Mouse (Mus musculus) liver, embryonic 15.5 days (tissue): ENCODE measurements around the gene Ppp6r3. TPM values are rescaled to one million over a fixed set of nuclear protein-coding genes. Genes with fewer than 3 reads are reported as not detected.

Experiments used
- ATAC-seq: fragments of 200-750 bp; cut with Nextera tagmentation; 2 replicates; pipeline ENCODE4 v1.8.0; 2017; ENCODE audit warnings: moderate number of reproducible peaks, mild to moderate bottlenecking, moderate library complexity; ENCODE audit not compliant: insufficient read depth
- H3K27ac ChIP-seq: fragments of 300-500 bp; sonication (generic); replicated peaks from 2 replicates; pipeline ENCODE4 v1.5.1; 2015; ENCODE audit warnings: mild to moderate bottlenecking, inconsistent platforms
- H3K27me3 ChIP-seq: fragments of 300-500 bp; sonication (generic); 2 replicates; pipeline ENCODE4 v1.6.1; 2015; ENCODE audit warnings: mild to moderate bottlenecking, inconsistent platforms
- H3K36me3 ChIP-seq: fragments of 300-500 bp; sonication (generic); replicated peaks from 2 replicates; pipeline ENCODE4 v1.6.1; 2015; ENCODE audit warnings: moderate library complexity, mild to moderate bottlenecking, inconsistent platforms
- H3K4me1 ChIP-seq: fragments of 300-500 bp; sonication (generic); replicated peaks from 2 replicates; pipeline ENCODE4 v1.6.1; 2015; ENCODE audit warnings: inconsistent platforms
- H3K4me2 ChIP-seq: fragments of 300-500 bp; sonication (generic); 2 replicates; pipeline ENCODE4 v1.6.1; 2015; ENCODE audit warnings: moderate library complexity, mild to moderate bottlenecking, inconsistent platforms
- H3K4me3 ChIP-seq: fragments of 300-500 bp; sonication (generic); replicated peaks from 2 replicates; pipeline ENCODE4 v1.5.1; 2015; ENCODE audit warnings: mild to moderate bottlenecking, inconsistent platforms
- H3K9ac ChIP-seq: fragments of 300-500 bp; sonication (generic); 2 replicates; pipeline ENCODE4 v1.6.1; 2015; ENCODE audit warnings: moderate library complexity, mild to moderate bottlenecking, inconsistent platforms
- H3K9me3 ChIP-seq: fragments of 300-500 bp; sonication (generic); replicated peaks from 2 replicates; pipeline ENCODE4 v1.6.1; 2016; ENCODE audit warnings: inconsistent platforms
- WGBS: fragments of 180-500 bp; shearing (Covaris S2); methylation state at CpG from one replicate; pipeline ENCODE4 v1.1.7; 2015; ENCODE audit warnings: mixed read lengths; ENCODE audit not compliant: insufficient replicate concordance; 5-methylcytosine and 5-hydroxymethylcytosine counted together
- polyA plus RNA-seq: library from polyadenylated mRNA; unstranded; fragments of >200 nt; fragmentation: Nextera tagmentation; extraction: Ambion mirVana; gene quantifications from 2 replicates; pipeline ENCODE4 v1.2.1, GENCODE M21; 2015

The Ppp6r3 gene
- polyA plus RNA-seq, 1 experiment from 2014 or later: 22.4 TPM

GRCm38 (mm10) chr19:3457700-3458099, 117.8 kb downstream of the Ppp6r3 start:
- Histone ChIP-seq H3K27ac (no peak overlapping the region), H3K27me3 (no peaks in the 10 kb centered on the region), H3K36me3 (peaks cover 94% of the 10 kb centered on the region), H3K4me2 (no peak overlapping the region), H3K4me3 (no peak overlapping the region), H3K9me3 (no peaks in the 10 kb centered on the region), H3K4me1 (no peaks in the 10 kb centered on the region), H3K9ac (no peak overlapping the region)
- 92% methylated on average over 4 of the region's 4 CpGs for WGBS
- ATAC-seq: no peak

- Histone ChIP-seq H3K4me1 (no peaks in the 10 kb centered on the region), H3K9me3 (no peaks in the 10 kb centered on the region), H3K27ac (no peak overlapping the region), H3K36me3 (peaks cover 33% of the 10 kb centered on the region), H3K4me2 (no peak overlapping the region), H3K4me3 (no peak overlapping the region), H3K9ac (no peak overlapping the region), H3K27me3 (no peaks in the 10 kb centered on the region)
- no peak for ATAC-seq
- 47% methylated on average over 6 of the region's 6 CpGs for WGBS
Measured at GRCm38 (mm10) chr19:3451649-3452048, 123.9 kb downstream of the Ppp6r3 start.

GRCm38 (mm10) chr19:3451170-3451569, 124.4 kb downstream of the Ppp6r3 start:
- H3K4me3 ChIP-seq: no peak overlapping the region
- 27% methylated on average over 6 of the region's 6 CpGs for WGBS
- H3K27ac ChIP-seq: no peak overlapping the region
- no peak for ATAC-seq
- H3K9me3 ChIP-seq: no peaks in the 10 kb centered on the region
- peaks cover 28% of the 10 kb centered on the region for H3K36me3 ChIP-seq
- H3K4me1 ChIP-seq: no peaks in the 10 kb centered on the region
- H3K9ac ChIP-seq: no peak overlapping the region
- no peaks in the 10 kb centered on the region for H3K27me3 ChIP-seq
- no peak overlapping the region for H3K4me2 ChIP-seq

- ATAC-seq: no peak
- Histone ChIP-seq H3K27me3 (no peaks in the 10 kb centered on the region), H3K9ac (no peak overlapping the region), H3K36me3 (peaks cover 24% of the 10 kb centered on the region), H3K4me3 (no peak overlapping the region), H3K9me3 (no peaks in the 10 kb centered on the region), H3K27ac (no peak overlapping the region), H3K4me1 (no peaks in the 10 kb centered on the region), H3K4me2 (no peak overlapping the region)
- WGBS: 83% methylated on average over 3 of the region's 3 CpGs
Measured at GRCm38 (mm10) chr19:3450714-3451113, 124.8 kb downstream of the Ppp6r3 start.

- H3K36me3 ChIP-seq: 0 out of 2 replicates have a peak, but pooled peaks cover 9% of the 10 kb centered on the region
- H3K9ac ChIP-seq: no peak overlapping the region
- H3K4me2 ChIP-seq: no peak overlapping the region
- no peak for ATAC-seq
- 55% methylated on average over 3 of the region's 3 CpGs for WGBS
- H3K9me3 ChIP-seq: no peaks in the 10 kb centered on the region
- no peak overlapping the region for H3K27ac ChIP-seq
- no peak overlapping the region for H3K4me3 ChIP-seq
- H3K27me3 ChIP-seq: no peaks in the 10 kb centered on the region
- H3K4me1 ChIP-seq: no peaks in the 10 kb centered on the region
Measured at GRCm38 (mm10) chr19:3449248-3449647, 126.3 kb downstream of the Ppp6r3 start.

- no peak overlapping the region for H3K9ac ChIP-seq
- H3K4me2 ChIP-seq: no peak overlapping the region
- no peaks in the 10 kb centered on the region for H3K4me1 ChIP-seq
- no peak for ATAC-seq
- H3K4me3 ChIP-seq: no peak overlapping the region
- H3K9me3 ChIP-seq: no peaks in the 10 kb centered on the region
- H3K27ac ChIP-seq: no peak overlapping the region
- 47% methylated on average over 3 of the region's 3 CpGs for WGBS
- no peaks in the 10 kb centered on the region for H3K36me3 ChIP-seq
- H3K27me3 ChIP-seq: no peaks in the 10 kb centered on the region
Measured at GRCm38 (mm10) chr19:3447348-3447747, 128.2 kb downstream of the Ppp6r3 start.

GRCm38 (mm10) chr19:3441092-3441491, 134.5 kb downstream of the Ppp6r3 start:
- no peak overlapping the region for H3K4me2 ChIP-seq

GRCm38 (mm10) chr19:3440667-3441066, 134.9 kb downstream of the Ppp6r3 start:
- Histone ChIP-seq H3K9me3 (no peaks in the 10 kb centered on the region), H3K27me3 (no peaks in the 10 kb centered on the region), H3K4me1 (no peaks in the 10 kb centered on the region; the same call in 1 of the 2 replicates), H3K27ac (no peak overlapping the region), H3K4me3 (no peak overlapping the region), H3K9ac (no peak overlapping the region), H3K4me2 (no peak overlapping the region), H3K36me3 (no peaks in the 10 kb centered on the region)
- no peak for ATAC-seq
- WGBS: 25% methylated on average over 5 of the region's 5 CpGs

More at GRCm38 (mm10) chr19:3441092-3441491, 134.5 kb downstream of the Ppp6r3 start:
- H3K27me3 ChIP-seq: no peaks in the 10 kb centered on the region
- H3K9me3 ChIP-seq: no peaks in the 10 kb centered on the region
- no peak overlapping the region for H3K9ac ChIP-seq
- H3K4me1 ChIP-seq: no peaks in the 10 kb centered on the region; the same call in 1 of the 2 replicates
- H3K4me3 ChIP-seq: no peak overlapping the region
- ATAC-seq: no peak
- no peaks in the 10 kb centered on the region for H3K36me3 ChIP-seq
- no peak overlapping the region for H3K27ac ChIP-seq
- 49% methylated on average over 10 of the region's 10 CpGs for WGBS

GRCm38 (mm10) chr19:3437980-3438379, 137.6 kb downstream of the Ppp6r3 start:
- ATAC-seq: no peak
- Histone ChIP-seq H3K4me1 (no peaks in the 10 kb centered on the region; the same call in 1 of the 2 replicates), H3K9me3 (no peaks in the 10 kb centered on the region), H3K4me2 (no peak overlapping the region), H3K4me3 (no peak overlapping the region), H3K9ac (no peak overlapping the region), H3K27ac (no peak overlapping the region), H3K27me3 (no peaks in the 10 kb centered on the region), H3K36me3 (no peaks in the 10 kb centered on the region)
- 58% methylated on average over 5 of the region's 5 CpGs for WGBS

- no peak for ATAC-seq
- no peak overlapping the region for H3K4me2 ChIP-seq
- 41% methylated on average over 9 of the region's 9 CpGs for WGBS
- H3K4me1 ChIP-seq: no peaks in the 10 kb centered on the region; the same call in 1 of the 2 replicates
- no peaks in the 10 kb centered on the region for H3K36me3 ChIP-seq
- no peaks in the 10 kb centered on the region for H3K27me3 ChIP-seq
- H3K27ac ChIP-seq: no peak overlapping the region
- H3K9me3 ChIP-seq: no peaks in the 10 kb centered on the region
- no peak overlapping the region for H3K9ac ChIP-seq
- no peak overlapping the region for H3K4me3 ChIP-seq
Measured at GRCm38 (mm10) chr19:3436840-3437239, 138.7 kb downstream of the Ppp6r3 start.

GRCm38 (mm10) chr19:3435824-3436223, 139.7 kb downstream of the Ppp6r3 start:
- H3K36me3 ChIP-seq: no peaks in the 10 kb centered on the region
- no peaks in the 10 kb centered on the region for H3K9me3 ChIP-seq
- ATAC-seq: no peak
- H3K4me1 ChIP-seq: no peaks in the 10 kb centered on the region
- no peaks in the 10 kb centered on the region for H3K27me3 ChIP-seq
- H3K27ac ChIP-seq: no peak overlapping the region
- H3K4me3 ChIP-seq: no peak overlapping the region
- H3K4me2 ChIP-seq: no peak overlapping the region
- H3K9ac ChIP-seq: no peak overlapping the region
- WGBS: 59% methylated on average over 3 of the region's 3 CpGs

GRCm38 (mm10) chr19:3434641-3435040, 140.9 kb downstream of the Ppp6r3 start:
- Histone ChIP-seq H3K4me2 (no peak overlapping the region), H3K27me3 (no peaks in the 10 kb centered on the region), H3K4me3 (no peak overlapping the region), H3K27ac (no peak overlapping the region), H3K4me1 (no peaks in the 10 kb centered on the region), H3K9me3 (no peaks in the 10 kb centered on the region), H3K36me3 (no peaks in the 10 kb centered on the region), H3K9ac (no peak overlapping the region)
- WGBS: 45% methylated on average over 4 of the region's 4 CpGs
- ATAC-seq: no peak
